Mouse (Mus musculus) cerebellum, adult 9-11 months (tissue): ENCODE data around the gene Nectin2.

Experiments
- DNase-seq: peaks from one replicate; pipeline ENCODE4 v3.0.0; 2022

Nectin2 gene

DNA sequence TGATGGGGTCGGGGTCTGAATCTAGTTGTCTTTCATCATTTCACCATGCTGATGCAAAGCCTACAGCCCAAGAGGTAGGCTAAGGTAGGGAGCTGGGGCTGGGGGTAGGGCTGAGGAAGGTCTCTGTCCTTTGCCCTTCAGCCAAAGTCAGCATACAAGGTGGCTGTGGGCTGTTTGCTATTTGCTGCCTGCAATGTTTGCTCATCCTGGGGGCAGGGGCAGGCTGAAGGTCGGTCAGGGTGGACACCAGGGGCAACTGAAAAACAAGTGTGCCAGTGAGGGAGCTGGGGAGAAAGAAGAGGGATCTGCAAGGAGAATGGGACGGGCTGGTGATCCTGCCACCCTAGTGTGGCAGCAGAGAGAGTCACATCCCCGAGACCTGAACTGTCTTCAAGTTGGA lies 64.9 kb downstream of the Nectin2 start:
- no peak for DNase-seq

DNA sequence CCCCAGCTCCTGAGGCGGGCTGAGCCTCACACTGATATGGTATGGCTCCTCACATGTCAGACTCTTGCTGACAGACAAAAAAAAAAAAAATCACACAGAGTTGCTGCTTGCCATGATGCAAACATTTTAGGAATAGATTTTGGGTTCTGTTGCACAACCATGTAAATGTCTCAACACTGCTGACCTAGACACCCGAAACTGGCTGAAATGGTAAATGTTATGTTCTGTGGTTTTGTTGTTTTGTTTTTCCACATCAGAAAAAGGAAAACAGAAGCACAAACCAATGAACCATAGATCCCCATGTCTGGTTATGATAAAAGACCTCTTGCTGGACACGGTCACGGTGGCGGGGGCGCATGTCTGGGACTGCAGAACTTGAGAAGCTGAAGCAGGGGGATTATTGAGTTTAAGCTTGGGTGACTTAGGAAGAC lies 66.5 kb downstream of the Nectin2 start:
- DNase-seq, result no peak

DNA sequence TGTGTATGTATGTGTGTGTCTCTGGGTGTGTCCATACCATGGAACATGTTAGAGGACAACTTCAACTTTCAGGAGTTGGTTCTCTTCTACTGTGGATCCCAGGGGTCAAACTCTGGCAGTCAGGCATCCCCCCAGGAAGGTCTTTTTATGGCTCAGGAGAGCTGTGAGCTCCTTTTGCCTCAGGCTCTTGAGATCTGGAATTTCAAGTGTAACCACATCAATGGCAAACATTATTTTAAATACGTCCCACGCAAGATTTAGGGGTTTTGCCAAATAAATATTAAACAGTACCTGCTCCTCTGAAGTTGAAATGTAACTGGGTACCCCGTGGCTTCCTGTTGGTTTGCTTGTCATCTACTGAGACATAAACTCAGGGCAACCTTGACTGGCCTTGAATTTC lies 67.3 kb downstream of the Nectin2 start:
- no peak for DNase-seq

DNA sequence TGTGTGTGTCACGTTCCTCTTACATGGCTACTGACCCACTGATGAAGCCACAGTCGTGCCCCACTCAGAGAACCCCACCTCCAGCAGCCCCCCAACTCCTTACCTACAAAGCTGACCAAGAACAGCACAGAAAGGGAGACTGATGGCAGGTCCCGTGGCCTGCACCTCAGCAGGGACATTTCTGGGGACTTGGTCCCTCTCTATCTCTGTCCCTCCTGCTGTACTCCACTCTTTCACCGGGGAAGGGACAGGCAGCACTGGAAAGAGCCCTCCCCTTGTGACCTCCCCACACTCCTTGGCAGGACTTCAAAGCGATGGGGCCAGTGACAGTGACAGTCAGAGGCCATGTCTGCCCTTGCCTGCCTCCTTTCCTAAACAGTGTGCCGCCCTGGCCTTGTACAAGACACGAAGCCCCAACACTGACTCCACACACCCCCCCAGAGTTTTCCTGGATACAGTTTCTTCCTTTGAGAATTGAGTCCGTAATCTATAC lies 69.0 kb downstream of the Nectin2 start, which contains the start of the genes Gm44805 and Apoc4:
Gene Gm44805, minus strand, starts transcription at position 222 of the 493 bp plus-strand sequence.
Gene Apoc4, minus strand, starts transcription at position 278 of the 493 bp plus-strand sequence.
- no peak for DNase-seq

DNA sequence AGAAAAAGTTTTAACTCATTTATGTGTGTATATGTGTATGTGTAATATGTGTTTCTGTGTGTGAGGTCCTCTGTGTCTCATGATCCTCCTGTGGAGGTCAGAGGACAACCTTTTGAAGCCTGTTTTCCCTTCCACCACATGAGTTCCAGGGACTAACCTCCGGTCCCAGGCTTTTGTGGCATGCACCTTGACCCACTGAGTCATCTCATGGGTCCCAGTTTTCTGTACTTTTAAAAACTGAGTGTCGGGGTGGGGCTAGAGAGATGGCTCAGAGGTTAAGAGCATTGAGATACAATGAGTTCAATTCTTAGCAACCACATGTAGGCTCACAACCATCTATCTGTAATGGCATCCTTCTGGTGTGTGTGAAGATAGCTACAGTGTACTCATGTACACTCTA lies 69.6 kb downstream of the Nectin2 start:
- DNase-seq, result no peak

DNA sequence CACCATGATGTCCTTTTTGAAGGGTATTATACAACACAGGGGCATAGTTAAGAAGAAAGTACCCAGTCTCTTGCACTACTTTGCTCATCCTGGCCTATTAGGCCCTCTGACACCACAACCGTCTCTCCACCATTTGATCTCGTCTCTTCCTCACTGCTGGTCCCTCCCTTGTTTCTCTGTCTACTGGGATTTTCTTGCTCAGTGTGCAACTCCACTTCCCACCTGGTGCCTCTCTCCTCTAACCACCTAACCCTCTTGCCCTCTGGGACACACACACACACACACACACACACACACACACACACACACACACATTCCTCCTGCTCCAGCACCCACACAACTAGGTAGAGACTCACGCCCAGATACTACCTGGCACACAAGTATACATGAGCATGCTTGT lies 71.4 kb downstream of the Nectin2 start:
- no peak for DNase-seq

DNA sequence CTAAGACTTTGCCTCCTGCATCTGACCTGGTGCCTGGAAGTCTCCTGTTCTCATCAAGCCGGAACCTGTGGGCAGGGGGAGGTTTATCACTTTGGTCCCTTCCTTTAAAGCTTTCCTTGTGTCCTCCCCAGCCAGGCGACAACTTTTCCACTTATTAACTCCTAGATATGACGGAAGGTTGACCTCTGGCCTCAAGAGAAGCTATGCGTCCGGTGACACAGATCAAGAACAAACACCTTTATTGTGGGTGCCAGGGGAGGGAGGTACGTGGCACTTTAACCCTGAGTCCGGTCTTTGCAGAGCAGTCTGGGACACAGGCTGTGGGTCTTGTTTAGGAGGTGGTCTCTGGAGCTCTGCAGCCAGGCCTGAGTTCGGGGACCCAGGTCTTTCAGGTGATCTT lies 72.4 kb downstream of the Nectin2 start, which contains the start of gene Apoc2:
Gene Apoc2, minus strand, starts transcription at position 70 of the 400 bp plus-strand sequence.
- no peak for DNase-seq

DNA sequence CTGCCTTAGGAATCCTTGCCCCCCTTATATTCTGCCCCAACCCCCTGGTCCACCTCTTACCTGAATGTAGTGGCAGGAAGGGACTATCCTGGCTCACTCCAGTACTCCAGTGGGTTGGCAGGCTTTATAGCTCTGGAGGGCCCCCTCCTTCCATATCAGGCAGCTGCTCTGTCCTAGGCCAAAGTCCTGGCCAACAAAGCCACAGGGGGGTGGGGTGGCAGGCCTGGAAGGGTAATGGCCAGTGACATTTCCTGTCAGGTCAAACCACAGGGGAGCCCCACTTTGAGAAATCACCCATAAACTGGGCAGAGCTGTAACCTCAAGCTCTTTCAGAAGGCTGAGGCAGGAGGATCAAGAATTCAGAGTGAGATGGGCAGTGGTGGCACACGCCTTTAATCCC lies 73.6 kb downstream of the Nectin2 start:
- no peak for DNase-seq

DNA sequence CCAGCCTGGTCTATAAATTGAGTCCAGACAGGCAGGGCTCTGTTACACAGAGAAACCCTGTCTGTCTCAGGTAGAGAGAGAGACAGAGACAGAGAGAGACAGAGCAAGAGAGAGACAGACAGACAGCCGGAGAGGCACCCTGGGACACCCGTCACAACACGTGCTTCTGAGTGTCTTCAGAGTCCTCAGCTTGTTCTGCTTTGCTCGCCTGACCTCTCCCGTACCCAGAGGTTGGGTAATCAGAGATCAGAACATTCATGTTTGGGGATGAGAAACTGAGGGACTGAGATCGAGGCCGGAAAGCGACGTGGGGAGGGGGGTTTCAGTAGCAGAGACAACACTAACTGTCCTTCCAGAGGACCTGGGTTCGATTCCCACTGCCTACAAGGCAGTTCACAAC lies 74.5 kb downstream of the Nectin2 start:
- DNase-seq, result no peak

DNA sequence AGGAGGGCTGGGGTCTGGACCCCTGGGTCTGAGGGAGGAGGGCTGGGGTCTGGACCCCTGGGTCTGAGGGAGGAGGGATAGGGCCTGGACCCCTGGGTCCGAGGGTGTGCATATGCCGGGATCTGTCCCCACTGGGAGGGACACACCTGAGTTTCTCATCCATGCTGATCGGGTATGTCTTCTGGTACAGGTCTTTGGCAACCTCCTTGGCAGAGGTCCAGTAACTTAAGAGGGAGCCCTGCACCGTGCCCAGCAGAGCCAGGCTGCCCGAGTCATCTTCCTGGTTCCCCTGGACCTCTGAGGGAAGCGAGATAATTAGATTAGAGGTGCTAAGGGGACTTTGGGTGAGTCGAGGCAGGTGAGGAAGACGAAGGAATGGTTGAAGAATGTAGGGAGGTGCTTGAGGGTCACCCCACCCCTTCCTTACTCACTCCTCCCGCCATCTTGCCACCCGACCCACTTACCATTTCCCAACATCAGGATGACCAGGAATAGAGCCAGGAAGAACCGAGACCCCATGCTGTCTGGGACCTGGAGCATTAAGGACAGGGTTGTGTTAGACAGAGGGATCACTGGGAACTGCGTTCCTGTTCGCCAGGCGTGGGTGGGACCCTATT lies 77.1 kb downstream of the Nectin2 start:
- no peak for DNase-seq

DNA sequence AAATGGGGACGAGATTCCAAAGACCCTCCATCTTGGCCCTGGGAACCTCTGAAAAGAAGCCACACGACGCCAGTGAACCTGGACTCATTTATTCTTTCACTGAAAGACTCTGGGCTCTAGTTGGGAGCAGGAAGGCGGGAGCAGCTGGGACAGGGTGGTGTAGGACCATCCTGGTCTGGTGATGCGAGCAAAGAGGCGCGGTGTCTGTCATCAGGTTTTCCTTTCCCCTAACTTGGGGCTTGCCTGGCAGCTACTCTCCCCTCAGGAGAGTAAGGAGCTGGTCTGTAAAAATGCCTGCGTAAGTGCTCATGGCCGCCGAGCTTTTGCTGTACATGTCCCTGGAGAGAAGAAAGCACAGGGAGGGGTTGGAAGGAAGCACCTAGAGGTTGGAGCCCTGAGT lies 78.8 kb downstream of the Nectin2 start:
- DNase-seq, result no peak

DNA sequence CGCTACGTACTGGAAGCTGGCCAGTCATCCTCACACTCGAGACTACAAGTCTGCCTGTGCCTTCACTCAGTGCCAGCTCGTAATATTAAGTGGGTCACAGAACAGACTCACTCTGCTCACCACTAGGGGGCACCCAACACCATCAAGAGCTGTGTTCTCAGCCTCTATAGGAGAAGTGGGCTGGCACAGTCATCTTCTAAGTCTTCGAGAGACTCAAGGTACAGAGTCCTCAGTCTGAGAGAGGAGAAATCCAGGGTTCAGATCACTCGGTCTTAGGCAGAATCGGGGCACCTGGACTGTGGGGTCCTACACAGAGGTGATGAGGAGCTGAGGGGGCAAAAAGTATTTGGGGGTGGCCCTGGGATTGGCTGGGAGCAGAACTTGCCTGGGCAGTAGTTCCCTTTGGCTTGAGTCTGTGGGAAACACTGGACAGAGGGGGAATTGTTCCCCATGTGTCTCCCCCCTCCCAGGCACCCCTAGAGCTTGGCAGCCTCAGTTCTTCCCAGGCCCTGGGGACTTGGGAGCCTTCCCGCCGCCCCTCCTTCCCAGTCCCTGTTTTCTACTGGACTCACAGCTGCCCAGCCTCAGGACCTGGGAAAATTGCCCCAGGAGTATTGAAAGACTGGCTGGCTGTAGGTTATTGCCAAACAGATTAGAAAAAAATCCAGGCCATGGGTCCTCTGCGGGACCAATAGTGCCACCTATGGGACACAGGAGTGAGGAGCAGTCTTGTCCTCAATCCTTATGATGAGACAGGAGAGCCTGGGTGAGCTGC lies 81.1 kb downstream of the Nectin2 start:
- peak; percentile 93 for DNase-seq

DNA sequence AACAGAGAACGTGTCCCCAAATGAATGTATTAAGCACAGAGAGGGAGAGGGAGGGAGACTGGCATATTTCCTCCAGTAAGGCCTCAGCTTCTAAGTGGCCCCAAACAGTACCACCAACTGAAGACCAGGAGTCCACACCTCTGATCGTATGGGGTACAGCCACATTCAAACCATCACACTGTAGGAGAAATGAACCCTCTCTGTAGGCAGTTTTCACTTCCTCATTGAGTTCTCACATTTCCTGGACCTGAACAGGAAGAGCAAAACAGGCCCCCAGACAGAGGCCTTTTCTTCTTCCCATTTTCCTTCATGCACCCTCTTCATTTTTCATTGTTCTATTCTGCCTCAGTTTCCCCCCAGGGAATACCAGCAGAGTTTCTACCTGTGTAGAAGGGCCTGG lies 82.8 kb downstream of the Nectin2 start:
- DNase-seq, result no peak

DNA sequence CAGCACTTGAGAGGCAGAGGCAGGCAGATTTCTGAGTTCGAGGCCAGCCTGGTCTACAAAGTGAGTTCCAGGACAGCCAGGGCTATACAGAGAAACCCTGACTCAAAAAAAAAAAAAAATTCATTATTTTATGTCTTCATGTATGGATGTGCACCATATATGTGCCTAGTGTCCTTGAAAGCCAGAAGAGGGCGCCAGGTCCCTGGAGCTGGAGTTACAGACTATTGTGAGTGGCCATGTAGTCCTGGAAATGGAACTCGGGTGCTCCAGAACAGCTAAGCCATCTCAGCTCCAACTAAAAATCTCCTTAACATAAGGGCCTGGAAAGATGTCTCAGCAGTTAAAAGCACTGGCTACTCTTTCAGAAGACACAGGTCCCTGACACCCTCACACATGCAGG lies 83.5 kb downstream of the Nectin2 start:
- peak; percentile 32 for DNase-seq
